Mouse (Mus musculus): ENCODE results near the gene Men1. TPM values are rescaled to one million over a fixed set of nuclear protein-coding genes. Genes with fewer than 3 reads are reported as not detected.

Men1 gene
- total and polyA plus RNA-seq, 2 experiments from 2014 or later, result 57.8 to 93.4 TPM

DNA sequence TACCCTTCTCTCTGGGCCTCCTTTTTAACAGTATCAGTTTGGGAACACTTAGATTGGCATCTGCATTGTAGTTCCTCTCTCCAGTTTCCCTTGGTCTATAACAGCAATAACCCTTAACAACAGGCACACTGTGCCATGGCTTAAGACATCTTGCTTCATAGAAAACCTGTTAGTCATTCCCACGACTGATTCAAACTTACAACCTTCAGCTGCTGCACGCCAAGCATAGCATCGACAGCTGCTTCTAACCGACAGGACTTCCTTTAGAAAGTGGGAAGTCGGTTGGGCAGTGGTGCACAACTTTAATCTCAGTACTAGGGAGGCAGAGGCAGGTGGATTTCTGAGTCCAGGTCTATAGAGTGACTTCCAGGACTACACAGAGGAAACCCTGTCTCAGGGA lies 3.6 kb upstream of the Men1 start:
- no peak for DNase-seq (ENCODE audit: low spot score)
- Histone ChIP-seq H3K4me2 (ENCODE audit: low read depth, low read length) (no peak overlapping the region), H3K36me3 (ENCODE audit: insufficient read depth, low read length) (no peaks in the 10 kb centered on the region), H3K9ac (replicated peaks; ENCODE audit: low read length) (no peak overlapping the region), H3K27ac (no peak overlapping the region), H3K4me3 (ENCODE audit: low read length) (no peak overlapping the region), H3K9me3 (ENCODE audit: low read length) (no peaks in the 10 kb centered on the region), H3K27me3 (ENCODE audit: insufficient read depth, low read length) (no peaks in the 10 kb centered on the region), H3K4me1 (ENCODE audit: insufficient read depth, low read length) (no peaks in the 10 kb centered on the region; the same call in 1 of the 2 replicates)
- 64% methylated on average over 5 of the region's 5 CpGs for WGBS
- no peak for TF ChIP-seq CTCF (IDR thresholded peaks at IDR 0.05; ENCODE audit: low read depth)
- no peak for ATAC-seq

DNA sequence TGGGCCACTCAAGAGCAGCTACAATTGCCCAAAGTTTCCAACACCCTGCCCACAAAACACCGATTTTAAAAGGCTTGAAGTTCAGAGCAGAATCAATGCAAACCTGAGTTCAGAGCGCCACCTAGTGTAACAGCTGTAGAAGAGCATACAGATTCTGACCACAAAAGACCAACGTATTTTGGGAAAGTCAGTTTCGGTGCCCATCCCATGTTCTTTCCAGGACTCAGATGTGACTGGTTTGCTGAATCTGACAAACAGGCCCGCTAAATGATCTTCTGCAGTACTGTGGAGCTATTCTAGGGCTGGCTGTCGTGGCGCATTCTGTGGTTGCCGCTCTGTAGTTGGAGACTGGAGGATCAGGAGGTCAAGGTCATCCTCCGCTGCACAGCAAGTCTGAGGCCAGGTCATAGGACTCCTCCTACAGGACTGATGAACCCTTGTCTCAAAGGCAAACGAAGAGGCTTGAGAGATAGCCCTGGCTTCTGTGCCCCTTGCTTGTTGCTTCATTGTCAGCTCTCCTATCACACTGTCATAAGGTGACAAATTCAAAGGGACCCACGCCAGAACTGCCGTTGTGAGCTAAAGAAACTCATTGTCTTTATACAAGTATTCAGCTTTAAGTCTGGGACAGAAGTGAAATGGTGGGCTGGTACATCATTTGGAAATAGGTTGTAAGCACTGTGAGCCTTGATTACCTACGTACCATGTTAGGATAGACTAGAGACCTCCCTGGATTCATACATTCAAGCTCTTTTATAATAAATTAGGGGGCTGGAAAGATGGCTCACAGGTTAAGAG lies 2.9 kb upstream of the Men1 start:
- H3K4me2 ChIP-seq (ENCODE audit: low read depth, low read length), result peak overlapping the region; percentile 25
- peaks cover 5% of the 10 kb centered on the region for H3K4me1 ChIP-seq (ENCODE audit: insufficient read depth, low read length)
- DNase-seq (ENCODE audit: low spot score), result peak; percentile 89
- no peak overlapping the region for H3K9ac ChIP-seq (replicated peaks; ENCODE audit: low read length)
- no peaks in the 10 kb centered on the region for H3K9me3 ChIP-seq (ENCODE audit: low read length)
- no peaks in the 10 kb centered on the region for H3K27me3 ChIP-seq (ENCODE audit: insufficient read depth, low read length)
- no peaks in the 10 kb centered on the region; the same call in 1 of the 2 replicates for H3K36me3 ChIP-seq (ENCODE audit: insufficient read depth, low read length)
- ATAC-seq, result no peak
- H3K27ac ChIP-seq, result no peak overlapping the region
- H3K4me3 ChIP-seq (ENCODE audit: low read length), result no peak overlapping the region
- TF ChIP-seq CTCF (IDR thresholded peaks at IDR 0.05; ENCODE audit: low read depth), result peak; percentile 96
- WGBS, result 20% methylated on average over 13 of the region's 13 CpGs

DNA sequence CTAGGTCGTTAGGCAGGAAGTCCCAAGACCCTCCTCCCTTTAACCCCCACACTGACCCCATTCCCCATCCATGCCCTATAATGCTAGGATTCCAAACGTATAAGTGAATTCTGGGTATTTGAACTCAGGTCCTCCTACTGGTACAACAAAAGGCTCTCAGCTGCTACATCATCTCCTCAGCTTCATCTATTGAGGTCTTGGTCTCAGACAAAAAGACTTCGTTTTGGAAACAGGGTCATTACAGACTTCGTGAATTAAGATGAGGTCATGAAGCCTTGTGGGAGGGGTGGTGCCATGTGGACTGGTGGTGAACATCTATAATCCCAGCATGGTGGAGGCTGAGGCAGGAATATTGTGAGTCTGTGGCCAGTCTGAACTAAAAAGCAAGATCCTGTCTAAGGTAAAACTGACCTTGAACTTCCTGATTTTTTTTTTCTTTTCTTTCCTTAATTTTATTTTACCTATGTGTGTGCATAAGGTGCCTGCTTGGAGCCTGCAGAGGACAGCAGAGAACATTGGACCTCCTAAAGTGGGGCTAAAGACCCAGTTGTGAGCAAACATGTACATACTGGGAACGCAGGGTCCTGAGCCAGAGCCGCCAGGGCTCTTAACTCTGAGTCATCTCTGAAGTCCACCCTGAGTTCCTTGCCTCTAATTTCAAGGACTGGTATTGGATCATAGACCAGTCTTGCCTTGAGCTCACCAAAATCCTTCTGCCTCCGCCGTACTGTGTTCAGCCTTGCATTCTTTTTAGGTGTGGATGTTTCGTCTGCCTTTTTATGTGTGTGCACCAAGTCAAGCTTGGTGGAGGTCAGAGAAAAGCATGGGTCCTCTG lies 801 bp upstream of the Men1 start:
- H3K36me3 ChIP-seq (ENCODE audit: insufficient read depth, low read length), result peaks cover 15% of the 10 kb centered on the region
- no peak overlapping the region for H3K9ac ChIP-seq (replicated peaks; ENCODE audit: low read length)
- ATAC-seq, result no peak
- H3K27ac ChIP-seq, result peak overlapping the region; percentile 60
- 71% methylated on average over 9 of the region's 9 CpGs for WGBS
- no peak for TF ChIP-seq CTCF (IDR thresholded peaks at IDR 0.05; ENCODE audit: low read depth)
- H3K4me2 ChIP-seq (ENCODE audit: low read depth, low read length), result peak overlapping the region; percentile 96
- H3K27me3 ChIP-seq (ENCODE audit: insufficient read depth, low read length), result no peaks in the 10 kb centered on the region
- H3K4me1 ChIP-seq (ENCODE audit: insufficient read depth, low read length), result peaks cover 7% of the 10 kb centered on the region
- no peak for DNase-seq (ENCODE audit: low spot score)
- H3K4me3 ChIP-seq (ENCODE audit: low read length), result 0 out of 2 replicates have a peak overlapping the region, but pooled peaks have one; percentile 81
- no peaks in the 10 kb centered on the region for H3K9me3 ChIP-seq (ENCODE audit: low read length)

DNA sequence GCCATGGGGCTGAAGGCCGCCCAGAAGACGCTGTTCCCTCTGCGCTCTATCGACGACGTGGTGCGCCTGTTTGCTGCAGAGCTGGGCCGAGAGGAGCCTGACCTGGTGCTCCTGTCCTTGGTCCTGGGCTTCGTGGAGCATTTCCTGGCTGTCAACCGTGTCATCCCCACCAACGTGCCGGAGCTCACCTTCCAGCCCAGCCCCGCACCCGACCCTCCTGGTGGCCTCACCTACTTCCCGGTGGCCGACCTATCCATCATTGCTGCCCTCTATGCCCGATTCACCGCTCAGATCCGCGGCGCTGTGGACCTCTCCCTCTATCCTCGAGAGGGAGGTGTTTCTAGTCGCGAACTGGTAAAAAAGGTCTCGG lies 664 bp downstream of the Men1 start:
- Histone ChIP-seq H3K27me3 (ENCODE audit: insufficient read depth, low read length) (no peaks in the 10 kb centered on the region), H3K9ac (replicated peaks; ENCODE audit: low read length) (peak overlapping the region; percentile 90), H3K36me3 (ENCODE audit: insufficient read depth, low read length) (peaks cover 28% of the 10 kb centered on the region), H3K4me2 (ENCODE audit: low read depth, low read length) (peak overlapping the region; percentile 96), H3K9me3 (ENCODE audit: low read length) (no peaks in the 10 kb centered on the region), H3K4me1 (ENCODE audit: insufficient read depth, low read length) (peaks cover 7% of the 10 kb centered on the region), H3K4me3 (ENCODE audit: low read length) (peak overlapping the region; percentile 81), H3K27ac (peak overlapping the region; percentile 82)
- ATAC-seq (no peak), DNase-seq (ENCODE audit: low spot score) (peak; percentile 29)
- peak; percentile 15; the same call in 1 of the 2 replicates for TF ChIP-seq CTCF (IDR thresholded peaks at IDR 0.05; ENCODE audit: low read depth)
- WGBS, result 1% methylated on average over 25 of the region's 25 CpGs

DNA sequence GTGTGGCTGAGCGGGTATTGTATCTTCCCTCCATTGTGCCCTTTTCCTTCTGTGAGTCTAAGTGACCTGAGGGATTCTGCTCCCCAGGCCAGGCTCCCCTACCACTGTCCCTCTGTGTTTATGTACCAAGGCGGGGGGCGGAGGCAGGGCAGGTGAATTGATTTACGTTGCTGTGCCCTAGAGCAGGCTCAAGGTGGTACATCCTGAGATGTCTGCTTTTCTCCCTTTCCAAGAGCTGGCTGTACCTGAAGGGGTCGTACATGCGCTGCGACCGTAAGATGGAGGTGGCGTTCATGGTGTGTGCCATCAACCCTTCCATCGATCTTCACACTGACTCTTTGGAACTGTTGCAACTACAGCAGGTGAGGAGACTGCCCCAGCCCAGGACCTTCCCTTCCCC lies 2.1 kb downstream of the Men1 start:
- peak overlapping the region; percentile 96 for H3K4me2 ChIP-seq (ENCODE audit: low read depth, low read length)
- H3K9me3 ChIP-seq (ENCODE audit: low read length), result no peaks in the 10 kb centered on the region
- H3K27ac ChIP-seq, result no peak overlapping the region
- peak overlapping the region; percentile 90 for H3K9ac ChIP-seq (replicated peaks; ENCODE audit: low read length)
- H3K27me3 ChIP-seq (ENCODE audit: insufficient read depth, low read length), result no peaks in the 10 kb centered on the region
- DNase-seq (ENCODE audit: low spot score), result no peak
- ATAC-seq, result no peak
- 91% methylated on average over 10 of the region's 10 CpGs for WGBS
- H3K4me3 ChIP-seq (ENCODE audit: low read length), result peak overlapping the region; percentile 81; the same call in 1 of the 2 replicates
- peaks cover 7% of the 10 kb centered on the region for H3K4me1 ChIP-seq (ENCODE audit: insufficient read depth, low read length)
- H3K36me3 ChIP-seq (ENCODE audit: insufficient read depth, low read length), result peaks cover 28% of the 10 kb centered on the region
- no peak for TF ChIP-seq CTCF (IDR thresholded peaks at IDR 0.05; ENCODE audit: low read depth)

DNA sequence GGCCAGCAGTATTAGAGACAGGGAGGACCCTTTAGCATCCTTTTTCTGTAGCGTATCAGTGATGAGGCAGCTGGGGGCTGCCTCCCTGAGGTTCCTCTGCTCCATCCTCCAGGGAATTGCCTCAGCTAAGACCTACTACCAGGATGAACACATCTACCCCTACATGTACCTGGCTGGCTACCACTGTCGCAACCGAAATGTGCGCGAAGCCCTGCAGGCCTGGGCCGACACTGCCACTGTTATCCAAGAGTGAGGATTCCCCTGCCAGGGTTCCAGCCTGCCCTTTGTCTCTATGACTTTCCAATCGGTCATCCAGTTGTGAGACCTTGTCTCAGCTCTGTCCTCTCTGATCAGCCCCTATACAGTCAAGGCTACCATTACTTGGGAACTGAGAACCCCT lies 3.4 kb downstream of the Men1 start:
- Histone ChIP-seq H3K9me3 (ENCODE audit: low read length) (no peaks in the 10 kb centered on the region), H3K4me1 (ENCODE audit: insufficient read depth, low read length) (peaks cover 7% of the 10 kb centered on the region), H3K27ac (no peak overlapping the region), H3K4me2 (ENCODE audit: low read depth, low read length) (no peak overlapping the region), H3K27me3 (ENCODE audit: insufficient read depth, low read length) (no peaks in the 10 kb centered on the region), H3K4me3 (ENCODE audit: low read length) (no peak overlapping the region), H3K9ac (replicated peaks; ENCODE audit: low read length) (no peak overlapping the region), H3K36me3 (ENCODE audit: insufficient read depth, low read length) (peaks cover 31% of the 10 kb centered on the region)
- no peak for DNase-seq (ENCODE audit: low spot score)
- 97% methylated on average over 7 of the region's 7 CpGs for WGBS
- no peak for ATAC-seq
- no peak for TF ChIP-seq CTCF (IDR thresholded peaks at IDR 0.05; ENCODE audit: low read depth)
